Mouse (Mus musculus): ENCODE measurements around the gene Psmd9. TPM values are rescaled to one million over a fixed set of nuclear protein-coding genes. Genes with fewer than 3 reads are reported as not detected.

The Psmd9 gene
- total RNA-seq, 4 experiments from 2014 or later, result 11.7 to 16.6 (median 13.8) TPM

DNA sequence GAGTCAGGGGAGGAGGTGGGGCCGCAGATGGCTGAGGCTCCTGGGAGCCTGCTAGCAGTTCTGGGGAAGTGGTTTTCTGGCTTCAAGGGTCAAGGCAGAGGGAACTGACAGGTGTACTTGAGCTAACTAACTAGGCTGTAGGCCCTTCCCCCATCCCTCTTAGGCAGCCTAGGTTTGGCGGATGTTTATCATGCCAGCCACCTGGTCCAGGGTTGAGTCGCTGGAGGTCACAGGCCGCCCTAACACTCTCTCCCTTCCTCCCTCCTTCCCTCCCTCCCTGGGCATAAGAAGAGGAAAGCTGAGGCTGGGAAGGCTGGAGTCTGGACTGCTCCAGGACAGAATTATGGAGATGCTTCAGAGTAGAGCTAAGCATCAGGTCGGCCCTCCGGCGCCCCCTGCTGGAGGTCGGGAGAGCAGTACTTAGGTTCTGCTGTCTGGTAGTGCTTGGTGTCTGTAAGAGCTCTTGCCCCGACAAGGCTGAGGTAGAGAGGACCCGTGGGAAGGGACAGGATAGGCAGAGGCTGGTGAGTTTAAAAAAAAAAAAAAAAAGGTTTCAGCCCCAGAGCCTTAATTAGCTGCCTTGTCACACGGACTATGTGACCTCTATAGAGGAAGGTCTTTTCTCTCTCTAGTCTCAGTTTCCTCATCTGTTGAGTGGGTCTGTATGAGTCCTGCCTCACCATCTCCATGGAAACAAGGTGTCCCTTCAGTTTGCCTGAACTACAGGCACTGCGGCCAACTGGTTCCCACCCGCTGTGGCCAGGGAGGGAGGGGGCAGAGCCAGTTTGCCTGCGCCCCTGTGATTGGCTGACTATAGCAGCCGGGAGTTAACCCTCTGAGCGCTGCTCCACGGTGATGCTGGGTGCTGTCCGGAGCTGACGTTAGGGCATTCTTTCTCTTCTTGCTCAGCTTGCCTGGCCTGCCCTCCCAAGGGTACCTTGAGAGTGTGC, 19.5 kb upstream of the Psmd9 start:
- peak; percentile 89 for DNase-seq (ENCODE audit: low spot score)

DNA sequence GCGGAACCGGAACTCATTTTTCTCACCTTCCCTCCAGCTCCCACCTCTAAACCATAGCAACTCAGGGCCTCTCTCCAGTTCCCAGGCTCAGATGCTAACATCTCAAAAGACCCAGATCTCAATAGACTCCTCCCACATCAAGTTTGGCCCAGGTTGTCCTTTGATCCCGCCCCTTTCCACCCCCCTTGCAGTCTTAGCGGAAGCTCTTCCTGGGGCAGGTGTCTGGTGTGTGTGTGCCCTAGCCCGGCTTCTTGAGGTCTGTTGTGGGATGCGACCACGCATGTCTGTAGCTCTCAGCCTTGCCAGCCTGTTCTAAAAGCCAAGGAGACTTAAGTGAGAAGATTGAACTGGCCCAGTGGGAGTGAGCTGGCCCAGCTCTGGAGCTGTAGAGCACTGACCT, 18.6 kb upstream of the Psmd9 start:
- DNase-seq (ENCODE audit: low spot score), result no peak

DNA sequence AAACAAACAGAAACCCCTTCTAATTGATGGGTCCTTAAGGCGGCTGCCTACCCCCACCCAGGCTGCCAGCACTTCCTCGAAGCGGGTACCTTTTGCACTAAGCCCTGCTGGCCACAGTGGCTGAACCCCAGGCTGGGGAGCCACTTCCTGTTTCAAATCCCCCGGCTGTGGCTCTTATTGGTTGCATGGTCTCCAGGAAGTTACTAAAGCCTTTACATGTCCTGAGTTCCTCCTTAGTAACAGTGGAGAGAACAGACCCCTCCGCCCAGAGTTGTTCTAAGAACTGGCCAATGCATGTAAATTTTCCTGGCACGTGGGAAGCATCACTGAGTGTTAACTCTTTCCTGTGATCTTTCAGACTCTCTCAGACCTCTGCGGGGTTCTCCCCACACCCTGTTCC, 18.1 kb upstream of the Psmd9 start:
- DNase-seq (ENCODE audit: low spot score), result no peak

- DNase-seq (ENCODE audit: low spot score), result no peak
Observed at GRCm38 (mm10) chr5:123151707-123152362, 17.4 kb upstream of the Psmd9 start.

- no peak for DNase-seq (ENCODE audit: low spot score)
Observed at GRCm38 (mm10) chr5:123152901-123153300, 16.3 kb upstream of the Psmd9 start.

DNA sequence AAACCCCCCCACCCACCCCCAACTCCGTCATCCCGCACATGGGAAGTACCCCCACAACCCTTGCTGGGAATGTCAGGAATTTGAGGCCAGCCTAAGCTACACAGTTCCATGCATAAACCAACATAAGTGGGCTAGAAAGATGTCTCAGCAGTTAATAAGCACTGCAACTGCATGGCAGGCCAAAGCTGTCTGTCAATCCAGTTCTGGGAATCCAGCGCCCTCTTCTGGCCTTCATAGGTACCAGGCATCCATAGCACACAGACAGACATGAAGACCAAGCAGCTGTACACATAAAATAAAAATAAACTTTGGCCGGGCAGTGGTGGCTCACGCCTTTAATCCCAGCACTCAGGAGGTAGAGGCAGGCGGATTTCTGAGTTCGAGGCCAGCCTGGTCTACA, 13.8 kb upstream of the Psmd9 start:
- peak; percentile 57 for DNase-seq (ENCODE audit: low spot score)

- no peak for DNase-seq (ENCODE audit: low spot score)
Observed at GRCm38 (mm10) chr5:123156763-123157162, 12.4 kb upstream of the Psmd9 start.

DNA sequence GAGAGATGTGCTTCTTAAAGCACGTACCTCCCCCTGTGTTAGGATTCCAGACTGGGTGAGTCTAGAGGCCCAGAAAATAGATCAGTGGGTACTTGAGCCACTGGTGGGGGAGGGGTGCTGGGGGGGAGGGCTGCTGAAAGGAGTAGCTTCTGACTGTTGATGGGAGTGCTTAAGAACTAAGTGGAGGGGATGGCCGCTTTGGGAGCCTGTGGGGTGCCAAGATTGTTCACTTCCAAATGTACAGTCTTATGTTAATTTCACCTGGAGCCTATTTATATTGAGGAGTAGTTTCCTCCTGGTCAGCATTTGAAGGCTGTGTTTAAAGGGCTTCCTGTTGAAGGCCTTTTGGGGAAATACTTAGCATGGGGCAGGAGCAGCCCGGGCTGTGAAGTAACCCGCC, 11.2 kb upstream of the Psmd9 start:
- DNase-seq (ENCODE audit: low spot score), result no peak

- no peak for DNase-seq (ENCODE audit: low spot score)
Observed at GRCm38 (mm10) chr5:123159446-123159845, 9.8 kb upstream of the Psmd9 start.

DNA sequence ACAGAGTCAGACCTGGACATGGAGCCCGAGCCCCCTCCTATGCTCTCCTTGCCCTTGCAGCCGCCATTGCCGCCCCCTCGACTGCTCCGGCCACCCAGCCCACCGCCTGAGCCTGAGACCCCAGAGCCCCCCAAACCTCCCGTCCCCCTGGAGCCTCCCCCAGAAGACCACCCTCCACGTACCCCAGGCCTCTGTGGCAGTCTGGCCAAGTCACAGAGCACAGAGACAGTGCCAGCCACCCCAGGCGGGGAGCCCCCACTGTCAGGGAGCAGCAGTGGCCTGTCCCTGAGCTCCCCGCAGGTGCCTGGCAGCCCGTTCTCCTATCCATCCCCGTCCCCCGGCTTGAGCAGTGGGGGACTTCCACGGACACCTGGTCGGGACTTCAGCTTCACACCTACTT, 9.3 kb upstream of the Psmd9 start:
- no peak for DNase-seq (ENCODE audit: low spot score)

DNA sequence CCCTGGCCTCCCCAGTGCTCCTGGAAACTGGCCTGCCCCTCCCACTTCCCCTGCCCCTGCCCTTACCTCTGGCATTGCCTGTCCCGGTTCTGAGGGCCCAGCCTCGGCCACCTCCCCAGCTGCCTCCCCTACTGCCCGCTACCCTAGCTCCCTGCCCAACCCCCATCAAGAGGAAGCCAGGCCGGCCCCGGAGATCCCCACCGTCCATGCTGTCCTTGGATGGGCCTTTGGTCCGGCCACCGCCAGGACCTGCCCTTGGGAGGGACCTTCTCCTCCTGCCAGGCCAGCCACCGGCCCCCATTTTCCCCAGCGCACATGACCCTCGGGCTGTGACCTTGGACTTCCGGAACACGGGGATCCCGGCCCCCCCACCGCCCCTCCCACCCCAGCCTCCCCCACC, 8.9 kb upstream of the Psmd9 start:
- no peak for DNase-seq (ENCODE audit: low spot score)

- no peak for DNase-seq (ENCODE audit: low spot score)
Observed at GRCm38 (mm10) chr5:123162942-123163341, 6.3 kb upstream of the Psmd9 start.

GRCm38 (mm10) chr5:123166437-123166836, 2.8 kb upstream of the Psmd9 start:
- DNase-seq (ENCODE audit: low spot score), result no peak

DNA sequence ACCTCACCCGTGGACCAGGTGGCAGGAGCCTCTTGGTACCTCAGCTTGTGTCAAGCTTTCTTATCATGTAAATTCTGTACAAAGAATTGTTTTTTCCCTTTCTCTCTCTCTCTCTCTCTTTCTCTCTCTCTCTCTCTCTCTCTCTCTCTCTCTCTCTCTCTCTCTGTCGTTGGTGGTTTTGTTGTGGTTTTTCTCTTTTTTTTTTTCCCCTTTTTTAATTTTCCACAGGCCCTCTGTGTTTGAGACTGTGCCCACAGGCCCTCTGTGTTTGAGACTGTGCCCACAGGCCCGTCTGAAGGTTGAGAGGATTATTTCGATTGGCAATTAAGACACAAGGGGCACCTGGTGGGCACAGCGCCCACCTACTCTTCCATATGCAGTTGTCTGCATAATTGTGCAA, 1.6 kb upstream of the Psmd9 start:
- DNase-seq (ENCODE audit: low spot score), result no peak

DNA sequence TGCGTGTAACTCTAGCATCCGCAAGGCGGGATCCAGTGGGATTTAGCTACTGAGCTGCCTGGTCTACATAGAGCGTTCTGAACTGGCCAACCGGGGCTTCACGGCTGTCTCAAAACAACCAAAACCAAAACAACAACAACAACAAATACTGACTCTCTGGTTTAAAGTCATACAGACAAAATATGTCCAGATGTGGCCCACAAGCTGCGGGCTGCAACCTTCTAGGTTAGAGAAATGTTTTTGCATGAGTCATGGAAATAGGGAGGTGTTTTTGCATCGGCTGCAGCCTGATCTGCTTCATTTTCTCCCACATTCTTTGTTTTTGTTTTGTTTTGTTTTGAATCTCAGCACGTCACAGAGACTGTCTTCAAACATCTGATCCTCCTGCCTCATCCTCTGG, 1.2 kb downstream of the Psmd9 start:
- no peak for DNase-seq (ENCODE audit: low spot score)

GRCm38 (mm10) chr5:123171646-123172350, 2.6 kb downstream of the Psmd9 start:
- DNase-seq (ENCODE audit: low spot score), result peak; percentile 71

GRCm38 (mm10) chr5:123178792-123179191, 9.6 kb downstream of the Psmd9 start:
- no peak for DNase-seq (ENCODE audit: low spot score)

- no peak for DNase-seq (ENCODE audit: low spot score)
Observed at GRCm38 (mm10) chr5:123180390-123180789, 11.2 kb downstream of the Psmd9 start.

DNA sequence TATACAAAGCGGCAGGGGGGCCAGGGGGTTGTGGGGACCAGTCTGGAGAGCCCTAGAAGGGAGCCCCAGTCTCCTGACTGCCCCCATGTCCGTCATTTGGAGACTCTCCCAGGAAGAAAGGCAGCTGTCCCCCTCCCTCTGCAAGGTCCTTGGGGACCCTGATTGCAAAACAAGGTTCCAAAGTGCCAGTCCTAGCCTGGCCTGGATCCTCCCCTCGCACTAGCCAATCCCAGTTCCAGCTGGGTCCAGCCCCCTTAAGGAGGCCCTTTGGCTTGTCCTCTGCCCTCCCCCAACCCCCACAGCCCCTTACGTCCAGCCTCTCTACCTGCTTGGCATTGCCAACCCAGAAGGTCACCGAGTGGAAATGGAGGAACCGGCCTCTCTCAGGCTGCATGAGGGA, 12.3 kb downstream of the Psmd9 start:
- no peak for DNase-seq (ENCODE audit: low spot score)

DNA sequence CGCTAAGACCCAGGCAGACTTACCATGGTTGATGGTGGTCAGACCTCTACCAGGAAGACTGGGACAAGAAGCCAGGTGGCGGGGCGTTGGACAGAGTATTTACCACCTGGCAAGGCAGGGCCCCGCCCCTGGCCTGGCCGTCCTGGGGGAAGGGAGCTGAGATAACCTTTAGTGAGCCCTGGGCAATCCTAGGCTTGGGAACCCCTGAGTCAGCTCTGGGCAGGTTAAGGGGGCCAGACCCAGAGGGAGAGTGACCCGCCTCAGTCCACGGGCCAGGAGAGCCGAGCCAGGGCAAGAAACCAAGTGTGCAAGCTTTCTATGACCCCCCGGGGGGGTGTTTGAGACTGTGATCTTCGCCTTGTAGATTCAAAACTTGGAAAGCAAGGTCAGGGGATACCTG, 13.4 kb downstream of the Psmd9 start, which contains the start of gene Hpd:
Hpd (minus strand) TSS at position 77 of the 400 bp plus-strand sequence.
- DNase-seq (ENCODE audit: low spot score), result no peak

DNA sequence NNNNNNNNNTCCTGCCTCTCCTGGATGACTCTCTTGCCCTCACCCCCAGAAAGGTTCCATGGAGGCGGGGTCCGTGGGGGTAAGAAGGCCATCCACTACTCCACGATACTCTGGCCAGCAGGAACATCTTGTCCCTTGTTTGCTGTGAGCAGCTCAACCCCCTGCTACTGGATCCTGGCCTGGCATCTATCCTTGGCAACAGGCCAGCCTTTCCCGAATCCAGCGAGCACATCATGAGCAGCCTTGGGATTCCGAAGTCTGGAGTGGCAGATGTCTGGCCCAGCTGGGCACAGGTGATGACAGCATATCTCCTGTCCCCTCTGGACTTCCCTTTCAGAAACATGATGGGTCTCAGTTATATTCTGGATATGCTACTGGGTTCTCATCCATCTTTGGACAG, 16.8 kb downstream of the Psmd9 start:
- no peak for DNase-seq (ENCODE audit: low spot score)

DNA sequence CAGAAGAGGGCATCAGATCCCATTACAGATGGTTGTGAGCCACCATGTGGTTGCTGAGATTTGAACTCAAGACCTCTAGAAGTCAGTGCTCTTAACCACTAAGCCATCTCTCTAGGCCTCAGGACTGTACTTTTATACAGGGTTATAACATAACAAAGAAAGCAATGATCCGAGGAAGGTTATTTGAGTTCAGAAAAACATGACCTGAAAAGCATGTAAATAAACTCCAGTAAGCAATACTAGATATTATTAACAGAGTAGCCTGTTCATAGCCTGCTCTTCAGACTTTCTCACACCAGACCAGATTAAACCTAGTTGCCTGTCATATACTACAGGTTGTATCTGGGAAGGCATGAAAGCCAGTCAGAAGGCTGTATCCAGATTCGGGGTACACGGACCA, 18.1 kb downstream of the Psmd9 start:
- DNase-seq (ENCODE audit: low spot score), result no peak
